Mouse (Mus musculus): Measurements from ENCODE around the gene Selenbp1.

DNA sequence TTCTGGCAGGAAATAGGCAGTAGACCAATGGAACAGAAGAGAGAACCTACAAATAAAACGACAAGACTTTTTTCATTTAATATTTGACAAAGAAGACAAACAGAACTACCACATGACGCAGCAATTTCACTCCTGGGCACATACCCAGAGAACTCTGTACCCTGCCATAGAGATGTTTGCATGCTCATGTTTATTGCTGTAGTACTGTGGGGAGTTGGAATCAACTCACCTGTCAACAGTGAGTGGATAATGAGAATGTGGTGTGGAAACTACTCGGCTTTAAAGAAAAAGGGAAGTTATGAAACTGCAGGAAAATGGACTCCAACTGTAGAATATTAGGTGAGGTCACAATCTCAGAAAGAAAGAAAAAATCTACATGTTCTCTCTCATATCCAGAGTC is 16.8 kb downstream of the Selenbp1 start:
- no peak for TF ChIP-seq CTCF (IDR thresholded peaks at IDR 0.05; ENCODE audit: control insufficient read depth, insufficient read depth, insufficient read length)
- TF ChIP-seq MYOG (IDR thresholded peaks at IDR 0.05; ENCODE audit: control insufficient read depth, extremely low read depth, insufficient read length), result no peak
- TF ChIP-seq FOSL1 (IDR thresholded peaks at IDR 0.05; ENCODE audit: insufficient read depth, low read length, poor library complexity, severe bottlenecking), result no peak
- no peak for TF ChIP-seq USF1 (IDR thresholded peaks at IDR 0.05; ENCODE audit: low read depth)
- no peak for TF ChIP-seq MAX (IDR thresholded peaks at IDR 0.05)

All from C2C12 (cell line).